Mouse (Mus musculus) embryo, embryonic 10.5 days (tissue): ENCODE data around the gene Cacna1f.

Experiments used
- DNase-seq: peaks from one replicate; pipeline ENCODE4 v3.0.0-alpha.2; 2015; ENCODE audit warnings: low spot score

The Cacna1f gene

GRCm38 (mm10) chrX:7632560-7632959 is 25.7 kb downstream of the Cacna1f start:
- DNase-seq, result no peak

GRCm38 (mm10) chrX:7635101-7635500 is 28.2 kb downstream of the Cacna1f start:
- DNase-seq, result no peak

GRCm38 (mm10) chrX:7638401-7639091 is 31.7 kb downstream of the Cacna1f start, which contains the start of gene Syp:
Gene Syp, plus strand, starts transcription at chrX:7638471.
- peak; percentile 80 for DNase-seq

GRCm38 (mm10) chrX:7639536-7640325 is 32.8 kb downstream of the Cacna1f start:
- no peak for DNase-seq

DNA sequence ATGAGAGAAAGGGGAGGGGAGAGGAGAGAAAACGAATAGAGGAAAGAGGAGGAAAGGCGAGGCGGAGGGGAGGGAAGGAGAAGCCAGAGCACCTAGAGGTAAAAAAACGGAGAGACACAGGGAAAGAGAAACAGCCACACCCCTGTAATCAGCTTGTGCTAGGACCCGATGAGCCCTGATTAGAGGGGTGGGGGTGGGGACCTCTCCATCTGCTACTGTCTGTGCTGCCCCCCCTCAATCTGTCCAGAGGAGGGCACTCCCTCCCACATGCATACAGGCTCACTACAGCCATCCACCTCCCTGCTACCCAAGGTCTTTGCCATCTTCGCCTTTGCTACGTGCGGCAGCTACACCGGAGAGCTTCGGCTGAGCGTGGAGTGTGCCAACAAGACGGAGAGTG is 33.9 kb downstream of the Cacna1f start:
- no peak for DNase-seq

DNA sequence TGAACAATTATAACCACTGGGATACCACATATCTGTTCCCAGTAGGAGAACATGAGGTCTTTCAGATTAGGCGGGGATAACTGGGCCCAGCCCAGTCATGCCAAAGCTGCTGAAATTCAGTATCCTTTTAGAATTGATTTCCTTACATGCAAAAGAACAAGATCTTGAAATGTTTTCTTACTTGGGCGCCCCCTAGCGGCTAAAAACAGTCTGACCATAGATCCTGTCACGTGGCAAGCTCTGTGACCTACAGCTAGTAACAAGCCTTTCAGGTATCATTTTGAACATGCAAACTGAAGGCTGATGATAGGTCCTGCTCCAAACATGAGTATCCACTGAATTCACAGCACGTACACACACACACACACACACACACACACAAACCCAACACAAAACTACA is 38.5 kb downstream of the Cacna1f start:
- peak; percentile 88 for DNase-seq

- DNase-seq, result peak; percentile 89
These were observed 41.9 kb downstream of the Cacna1f start for GRCm38 (mm10) chrX:7648671-7649304.

DNA sequence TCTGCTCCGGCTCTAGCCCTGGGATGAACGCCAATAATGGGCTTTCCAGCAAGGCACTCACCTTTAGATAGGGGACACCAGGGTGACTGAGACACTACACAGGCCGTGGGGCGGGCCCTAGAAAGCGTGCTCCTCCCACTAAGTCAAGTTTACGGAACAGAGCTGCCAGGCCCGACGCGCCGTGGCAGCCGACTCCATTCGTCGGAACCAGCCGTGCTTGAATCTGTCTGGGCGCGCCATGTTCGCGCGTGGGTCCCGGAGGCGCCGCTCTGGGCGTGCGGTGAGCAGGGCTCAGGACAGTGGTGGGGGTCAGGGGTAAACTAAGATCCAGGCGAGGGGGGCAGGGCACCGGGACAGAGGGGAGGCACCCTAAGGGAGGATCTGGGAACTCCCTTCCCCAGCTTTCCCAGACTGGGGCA is 50.3 kb downstream of the Cacna1f start, which contains the start of gene Prickle3:
TSS of gene Prickle3 (plus strand) at position 40 of the 419 bp plus-strand sequence.
- no peak for DNase-seq

GRCm38 (mm10) chrX:7658031-7658784 is 51.3 kb downstream of the Cacna1f start:
- DNase-seq, result peak; percentile 63

DNA sequence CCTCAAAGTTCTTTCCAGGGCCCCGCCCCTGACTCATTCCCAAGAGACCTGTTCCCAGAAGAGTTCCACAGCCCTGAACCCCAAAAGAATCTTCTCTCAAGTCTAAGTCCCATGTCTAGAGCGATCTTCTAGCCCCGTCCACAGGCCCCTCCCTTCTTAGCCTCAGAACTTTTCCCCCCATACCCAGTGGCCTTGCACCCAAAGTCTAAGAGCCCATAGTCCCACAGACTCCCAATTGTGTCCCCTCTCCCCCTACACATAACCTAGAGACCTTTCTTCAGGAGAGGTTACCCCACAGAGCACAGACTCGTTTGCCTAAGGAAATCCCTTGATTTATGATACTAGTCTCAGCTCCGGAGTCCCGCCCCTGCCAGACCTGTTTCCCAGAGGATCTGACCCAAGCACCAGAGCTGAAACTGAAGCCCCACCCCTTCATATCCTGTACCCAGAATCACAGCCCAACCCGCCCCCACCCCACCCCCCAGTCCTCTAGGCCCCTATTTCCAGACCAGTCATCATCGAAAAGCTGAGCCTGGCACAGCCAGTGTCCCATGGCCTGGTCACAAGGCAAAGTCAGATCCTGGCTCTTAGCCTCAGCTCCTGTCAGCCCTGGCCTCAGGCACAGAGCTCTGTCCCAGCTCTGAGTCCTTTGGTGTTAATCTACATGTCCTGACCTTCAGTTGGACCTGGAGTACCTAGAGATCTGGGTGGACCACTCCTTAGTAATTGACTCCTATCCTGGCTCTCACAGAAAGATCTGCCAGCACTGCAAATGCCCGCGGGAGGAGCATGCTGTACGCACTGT is 52.1 kb downstream of the Cacna1f start:
- DNase-seq, result no peak

- no peak for DNase-seq
These were observed 54.2 kb downstream of the Cacna1f start for GRCm38 (mm10) chrX:7661086-7661485.

GRCm38 (mm10) chrX:7662936-7663335 is 56.1 kb downstream of the Cacna1f start:
- DNase-seq, result no peak

GRCm38 (mm10) chrX:7664791-7665190 is 57.9 kb downstream of the Cacna1f start:
- no peak for DNase-seq

- DNase-seq, result no peak
These were observed 59.0 kb downstream of the Cacna1f start for GRCm38 (mm10) chrX:7665739-7666502.

- DNase-seq, result peak; percentile 61
These were observed 63.6 kb downstream of the Cacna1f start for GRCm38 (mm10) chrX:7670390-7670881.

DNA sequence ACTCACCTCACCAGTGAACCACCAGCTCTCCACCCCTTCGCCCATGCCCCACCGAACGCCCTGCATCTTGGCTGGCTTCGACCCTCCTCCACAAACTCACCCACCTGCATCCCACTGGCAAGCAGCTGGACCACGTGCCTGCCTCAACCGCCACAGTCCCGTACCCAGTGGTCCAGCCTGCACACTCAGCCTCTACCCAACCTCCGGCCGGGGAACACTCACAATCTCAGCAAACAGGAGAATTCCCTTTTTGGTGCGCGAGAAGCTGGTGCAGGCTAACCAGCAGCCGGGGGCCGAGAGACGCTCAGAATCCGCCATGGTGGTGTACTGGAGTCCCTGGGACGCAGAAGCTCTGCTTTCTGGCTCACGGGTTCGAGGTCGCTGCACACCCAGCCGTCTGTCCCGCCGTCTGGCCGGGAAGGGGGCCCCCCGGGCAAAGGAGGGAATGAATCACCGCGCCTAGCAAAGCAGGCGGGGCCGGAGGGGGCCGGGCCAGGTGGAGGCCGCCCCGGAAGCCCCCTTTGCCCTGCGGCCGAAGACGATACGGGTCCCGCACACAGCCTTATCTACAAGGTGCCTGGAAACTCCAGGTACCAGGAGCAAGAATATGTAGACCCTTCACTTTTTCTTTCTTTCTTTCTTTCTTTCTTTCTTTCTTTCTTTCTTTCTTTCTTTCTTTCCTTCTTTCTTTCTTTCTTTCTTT is 64.2 kb downstream of the Cacna1f start, which contains the start of gene Plp2:
TSS of gene Plp2 (minus strand) at position 470 of the 703 bp plus-strand sequence.
- peak; percentile 23 for DNase-seq

DNA sequence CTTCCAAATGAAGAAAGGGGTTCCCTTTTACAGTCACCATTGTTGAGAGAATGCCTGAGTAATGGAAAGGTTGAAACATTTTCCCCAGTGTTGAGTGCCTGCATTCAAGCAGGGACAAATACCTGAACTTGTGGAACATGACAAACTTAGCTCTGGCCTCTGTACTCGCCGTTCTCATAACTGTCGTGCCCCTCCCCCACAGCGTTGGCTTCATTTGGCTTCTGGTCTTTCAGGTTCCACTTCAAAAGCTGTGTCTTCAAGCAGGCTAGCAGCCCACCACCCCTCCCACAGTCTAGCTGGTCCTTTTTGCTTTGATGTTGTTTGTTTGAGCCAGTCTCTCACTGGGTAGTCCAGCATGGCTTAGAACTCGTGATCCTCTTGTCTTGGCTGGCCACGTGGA is 65.9 kb downstream of the Cacna1f start:
- no peak for DNase-seq

DNA sequence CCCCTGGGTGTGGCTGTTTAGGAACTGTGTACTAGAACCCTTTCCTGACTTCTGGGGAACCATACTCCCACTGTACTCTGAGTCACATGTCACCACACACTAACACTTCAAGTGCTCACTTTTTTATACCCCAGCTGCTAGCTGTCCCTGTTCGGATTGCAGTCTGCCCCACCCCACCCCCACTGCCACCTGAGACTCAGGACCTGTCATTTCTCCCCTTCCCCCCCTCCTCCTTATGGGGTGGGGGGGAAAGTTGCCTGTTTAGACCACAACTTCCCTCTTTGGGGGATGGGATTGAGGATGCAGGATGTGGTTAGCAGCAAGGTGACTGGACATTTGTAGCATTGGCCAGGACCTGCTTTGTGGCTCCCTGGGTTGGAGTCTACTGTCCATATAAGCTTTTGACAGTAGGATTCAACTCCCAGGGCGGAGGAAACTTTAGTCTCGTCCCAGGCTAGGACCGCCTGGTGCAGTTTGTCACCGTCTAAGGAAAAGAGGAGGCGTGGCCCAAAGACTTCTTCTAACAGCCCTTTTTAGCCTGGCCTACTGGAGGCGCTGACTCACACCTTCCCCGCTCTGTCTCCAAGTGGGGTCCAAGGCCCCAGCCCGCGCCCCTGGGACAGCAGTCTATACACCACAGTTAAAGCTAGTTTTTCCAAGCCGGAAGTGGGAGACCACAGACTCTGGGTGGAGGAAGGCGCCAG is 66.8 kb downstream of the Cacna1f start:
- peak; percentile 40 for DNase-seq
